Mouse (Mus musculus): ENCODE results near the gene Slc7a6os. TPM values are rescaled to one million over a fixed set of nuclear protein-coding genes. Genes with fewer than 3 reads are reported as not detected.

Gene Slc7a6os
- polyA plus RNA-seq (2012; rRNA removed) = 13.2 and 14.3 TPM in 2 replicates

GRCm38 (mm10) chr8:106210821-106211345 lies at the start of gene Slc7a6os, which contains the start of gene Prmt7:
Slc7a6os (minus strand) TSS chr8:106210935.
Prmt7 (plus strand) TSS chr8:106210936.

GRCm38 (mm10) chr8:106168356-106169016 lies 42.2 kb downstream of the Slc7a6os start, which contains the start of gene Slc7a6:
Slc7a6 (plus strand) TSS chr8:106168857.

Other genes with a start within 250 kb of the Slc7a6os start
- gene Slc12a4, start 244.8 kb downstream of the Slc7a6os start, polyA plus RNA-seq (2012; rRNA removed) = 9.7 and 12.2 TPM in 2 replicates
- gene Dpep3, start 231.5 kb downstream of the Slc7a6os start, polyA plus RNA-seq (2012; rRNA removed) = not detected in 2 replicates
- 6.8 and 7.1 TPM in 2 replicates for gene Dus2, start 219.6 kb downstream of the Slc7a6os start, polyA plus RNA-seq (2012; rRNA removed)
- gene Dpep2nb, start 205.0 kb downstream of the Slc7a6os start, polyA plus RNA-seq (2012; rRNA removed) = not detected in 2 replicates
- gene Ddx28, start 199.1 kb downstream of the Slc7a6os start, polyA plus RNA-seq (2012; rRNA removed) = 7.3 and 7.7 TPM in 2 replicates
- gene Nfatc3, start 152.1 kb downstream of the Slc7a6os start, polyA plus RNA-seq (2012; rRNA removed) = 7.9 and 8.0 TPM in 2 replicates
- 28.1 and 31.0 TPM in 2 replicates for gene Esrp2, start 74.0 kb downstream of the Slc7a6os start, polyA plus RNA-seq (2012; rRNA removed)
- 4.6 TPM in 2 replicates for gene Pla2g15, start 60.5 kb downstream of the Slc7a6os start, polyA plus RNA-seq (2012; rRNA removed)
- 2.2 and 2.3 TPM in 2 replicates for gene Slc7a6, start 42.1 kb downstream of the Slc7a6os start, polyA plus RNA-seq (2012; rRNA removed)
- gene Prmt7, start within 50 bp of the Slc7a6os start, polyA plus RNA-seq (2012; rRNA removed) = 7.6 and 8.9 TPM in 2 replicates
- gene Smpd3, start 127.1 kb upstream of the Slc7a6os start, polyA plus RNA-seq (2012; rRNA removed) = 0.40 and 0.48 TPM in 2 replicates
- 2.2 and 2.3 TPM in 2 replicates for gene Zfp90, start 204.4 kb upstream of the Slc7a6os start, polyA plus RNA-seq (2012; rRNA removed)

Data from liver, embryonic 18 days (tissue).